Mouse (Mus musculus): ENCODE results near the gene Rpa1. TPM values are rescaled to one million over a fixed set of nuclear protein-coding genes. Genes with fewer than 3 reads are reported as not detected.

Gene Rpa1
- polyA plus RNA-seq, 1 experiment from 2014 or later, result 74.2 TPM

DNA sequence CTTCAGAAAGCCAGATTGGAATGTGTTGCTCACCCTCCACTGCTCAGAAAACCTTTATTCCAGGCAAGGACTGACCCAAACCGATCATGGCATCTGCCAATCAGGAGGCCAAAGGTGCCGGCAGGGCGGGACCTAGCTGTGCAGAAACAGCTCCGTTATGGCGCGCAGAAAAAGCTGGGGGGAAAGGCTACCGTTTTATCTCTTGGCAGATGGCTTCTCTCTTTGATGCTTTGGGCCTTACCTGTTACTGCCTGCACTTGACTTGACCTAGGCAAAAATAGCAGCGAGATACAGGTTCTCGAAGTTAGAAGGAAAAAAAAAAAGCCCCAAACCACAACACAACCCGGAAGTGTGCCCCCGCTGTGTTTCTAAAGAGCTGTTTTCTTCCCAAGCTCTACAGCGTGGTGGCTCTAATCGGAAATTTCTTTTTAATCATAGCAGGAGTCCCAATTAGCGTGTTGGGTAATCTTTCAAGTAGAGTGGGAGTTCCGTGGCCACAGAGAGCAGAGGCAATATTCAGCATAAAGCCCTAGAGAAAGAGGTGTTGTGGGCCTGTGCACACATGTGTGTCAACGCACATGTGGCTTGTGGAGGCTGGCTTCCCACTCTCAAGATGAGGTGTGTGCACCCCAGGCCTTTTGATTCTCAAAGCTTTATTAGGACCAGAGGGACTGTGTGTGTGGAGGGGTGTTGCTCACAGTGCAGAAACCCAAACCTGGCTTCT, 68.6 kb downstream of the Rpa1 start:
- no peak overlapping the region for H3K9ac ChIP-seq (ENCODE audit: low read length)
- H3K36me3 ChIP-seq (ENCODE audit: control insufficient read depth, insufficient read depth, low read length), result no peaks in the 10 kb centered on the region
- H3K27ac ChIP-seq (ENCODE audit: low read depth, low read length), result no peak overlapping the region
- H3K27me3 ChIP-seq (replicated peaks; ENCODE audit: control insufficient read depth, insufficient read depth, low read length), result peaks cover 24% of the 10 kb centered on the region
- peak overlapping the region; percentile 35 for H3K4me2 ChIP-seq (ENCODE audit: low read length)
- 1% methylated on average over 16 of the region's 16 CpGs for WGBS
- H3K4me3 ChIP-seq (ENCODE audit: low read depth, low read length), result no peak overlapping the region
- H3K9me3 ChIP-seq (replicated peaks; ENCODE audit: control insufficient read depth, low read length), result no peaks in the 10 kb centered on the region
- DNase-seq (ENCODE audit: low spot score) (no peak), ATAC-seq (no peak)
- peaks cover 42% of the 10 kb centered on the region for H3K4me1 ChIP-seq (ENCODE audit: control insufficient read depth, insufficient read depth, low read length)

- WGBS, result 9% methylated on average over 4 of the region's 4 CpGs
- peak overlapping the region; percentile 35 for H3K4me2 ChIP-seq (ENCODE audit: low read length)
- peaks cover 45% of the 10 kb centered on the region for H3K4me1 ChIP-seq (ENCODE audit: control insufficient read depth, insufficient read depth, low read length)
- H3K36me3 ChIP-seq (ENCODE audit: control insufficient read depth, insufficient read depth, low read length), result no peaks in the 10 kb centered on the region
- no peak overlapping the region for H3K9ac ChIP-seq (ENCODE audit: low read length)
- no peak for DNase-seq (ENCODE audit: low spot score)
- H3K27me3 ChIP-seq (replicated peaks; ENCODE audit: control insufficient read depth, insufficient read depth, low read length), result peaks cover 24% of the 10 kb centered on the region
- no peak overlapping the region for H3K27ac ChIP-seq (ENCODE audit: low read depth, low read length)
- no peaks in the 10 kb centered on the region for H3K9me3 ChIP-seq (replicated peaks; ENCODE audit: control insufficient read depth, low read length)
- H3K4me3 ChIP-seq (ENCODE audit: low read depth, low read length), result no peak overlapping the region
- no peak for ATAC-seq
These were observed 69.1 kb downstream of the Rpa1 start for GRCm38 (mm10) chr11:75279013-75279341.

- Histone ChIP-seq H3K27me3 (replicated peaks; ENCODE audit: control insufficient read depth, insufficient read depth, low read length) (peaks cover 19% of the 10 kb centered on the region), H3K27ac (ENCODE audit: low read depth, low read length) (no peak overlapping the region), H3K9me3 (replicated peaks; ENCODE audit: control insufficient read depth, low read length) (no peaks in the 10 kb centered on the region), H3K4me2 (ENCODE audit: low read length) (no peak overlapping the region), H3K4me3 (ENCODE audit: low read depth, low read length) (no peak overlapping the region), H3K4me1 (ENCODE audit: control insufficient read depth, insufficient read depth, low read length) (peaks cover 51% of the 10 kb centered on the region), H3K9ac (ENCODE audit: low read length) (no peak overlapping the region), H3K36me3 (ENCODE audit: control insufficient read depth, insufficient read depth, low read length) (no peaks in the 10 kb centered on the region)
- ATAC-seq (no peak), DNase-seq (ENCODE audit: low spot score) (no peak)
- WGBS, result 39% methylated on average over 7 of the region's 7 CpGs
These were observed 70.0 kb downstream of the Rpa1 start for GRCm38 (mm10) chr11:75278115-75278514.

GRCm38 (mm10) chr11:75275035-75275434, 73.1 kb downstream of the Rpa1 start:
- peaks cover 35% of the 10 kb centered on the region for H3K4me1 ChIP-seq (ENCODE audit: control insufficient read depth, insufficient read depth, low read length)
- no peak for ATAC-seq

DNA sequence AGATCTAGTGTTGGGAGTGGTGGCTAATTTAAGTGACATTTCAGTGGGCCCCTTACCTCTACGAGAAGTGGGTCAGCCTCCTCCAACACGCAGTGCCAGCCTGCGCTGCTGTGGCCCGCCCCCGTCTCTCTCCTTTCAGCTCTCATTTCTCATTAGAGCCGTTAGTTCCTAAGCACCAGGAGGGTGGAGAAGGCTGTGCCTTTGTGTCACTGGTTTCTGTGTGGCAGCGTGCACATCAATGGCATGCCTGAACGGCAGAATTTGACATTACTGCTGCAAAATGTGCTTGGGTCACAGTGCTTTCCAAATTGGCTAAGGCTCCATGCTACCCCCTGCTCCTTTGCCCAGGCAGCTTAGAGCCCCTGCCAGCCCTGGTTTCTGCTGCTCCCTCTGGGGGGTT, 74.7 kb downstream of the Rpa1 start:
- no peak overlapping the region for H3K4me3 ChIP-seq (ENCODE audit: low read depth, low read length)
- under 1% methylated on average over 8 of the region's 8 CpGs for WGBS

More at GRCm38 (mm10) chr11:75275035-75275434, 73.1 kb downstream of the Rpa1 start:
- Histone ChIP-seq H3K9ac (ENCODE audit: low read length) (no peak overlapping the region), H3K4me2 (ENCODE audit: low read length) (no peak overlapping the region), H3K36me3 (ENCODE audit: control insufficient read depth, insufficient read depth, low read length) (no peaks in the 10 kb centered on the region), H3K27ac (ENCODE audit: low read depth, low read length) (peak overlapping the region; percentile 9; the same call in 1 of the 2 replicates), H3K9me3 (replicated peaks; ENCODE audit: control insufficient read depth, low read length) (no peaks in the 10 kb centered on the region), H3K27me3 (replicated peaks; ENCODE audit: control insufficient read depth, insufficient read depth, low read length) (0 out of 2 replicates have a peak, but pooled peaks cover 3% of the 10 kb centered on the region), H3K4me3 (ENCODE audit: low read depth, low read length) (no peak overlapping the region)
- DNase-seq (ENCODE audit: low spot score), result no peak
- 32% methylated on average over 6 of the region's 6 CpGs for WGBS

GRCm38 (mm10) chr11:75270985-75271434, 77.1 kb downstream of the Rpa1 start:
- H3K4me1 ChIP-seq (ENCODE audit: control insufficient read depth, insufficient read depth, low read length), result peaks cover 21% of the 10 kb centered on the region
- no peaks in the 10 kb centered on the region for H3K36me3 ChIP-seq (ENCODE audit: control insufficient read depth, insufficient read depth, low read length)
- no peak overlapping the region for H3K27ac ChIP-seq (ENCODE audit: low read depth, low read length)
- ATAC-seq (peak; percentile 49; the same call in 1 of the 2 replicates), DNase-seq (ENCODE audit: low spot score) (peak; percentile 79)
- no peak overlapping the region for H3K4me3 ChIP-seq (ENCODE audit: low read depth, low read length)
- H3K9me3 ChIP-seq (replicated peaks; ENCODE audit: control insufficient read depth, low read length), result no peaks in the 10 kb centered on the region
- H3K27me3 ChIP-seq (replicated peaks; ENCODE audit: control insufficient read depth, insufficient read depth, low read length), result 0 out of 2 replicates have a peak, but pooled peaks cover 3% of the 10 kb centered on the region
- no peak overlapping the region for H3K9ac ChIP-seq (ENCODE audit: low read length)
- H3K4me2 ChIP-seq (ENCODE audit: low read length), result no peak overlapping the region
- 52% methylated on average over 7 of the region's 7 CpGs for whole genome bisulfite sequencing

More for the DNA sequence above, 74.7 kb downstream of the Rpa1 start:
- ATAC-seq (peak; percentile 65), DNase-seq (ENCODE audit: low spot score) (peak; percentile 71)
- no peaks in the 10 kb centered on the region for H3K9me3 ChIP-seq (replicated peaks; ENCODE audit: control insufficient read depth, low read length)
- H3K27me3 ChIP-seq (replicated peaks; ENCODE audit: control insufficient read depth, insufficient read depth, low read length), result 0 out of 2 replicates have a peak, but pooled peaks cover 3% of the 10 kb centered on the region
- H3K27ac ChIP-seq (ENCODE audit: low read depth, low read length), result peak overlapping the region; percentile 66; the same call in 1 of the 2 replicates
- peak overlapping the region; percentile 20 for H3K4me2 ChIP-seq (ENCODE audit: low read length)
- H3K9ac ChIP-seq (ENCODE audit: low read length), result peak overlapping the region; percentile 26
- no peaks in the 10 kb centered on the region for H3K36me3 ChIP-seq (ENCODE audit: control insufficient read depth, insufficient read depth, low read length)
- H3K4me1 ChIP-seq (ENCODE audit: control insufficient read depth, insufficient read depth, low read length), result peaks cover 22% of the 10 kb centered on the region

- Histone ChIP-seq H3K36me3 (ENCODE audit: control insufficient read depth, insufficient read depth, low read length) (no peaks in the 10 kb centered on the region), H3K9me3 (replicated peaks; ENCODE audit: control insufficient read depth, low read length) (no peaks in the 10 kb centered on the region), H3K27ac (ENCODE audit: low read depth, low read length) (no peak overlapping the region), H3K4me2 (ENCODE audit: low read length) (no peak overlapping the region), H3K27me3 (replicated peaks; ENCODE audit: control insufficient read depth, insufficient read depth, low read length) (0 out of 2 replicates have a peak, but pooled peaks cover 3% of the 10 kb centered on the region), H3K9ac (ENCODE audit: low read length) (no peak overlapping the region), H3K4me3 (ENCODE audit: low read depth, low read length) (no peak overlapping the region), H3K4me1 (ENCODE audit: control insufficient read depth, insufficient read depth, low read length) (peaks cover 21% of the 10 kb centered on the region)
- 63% methylated on average over 8 of the region's 8 CpGs for WGBS
- ATAC-seq (no peak), DNase-seq (ENCODE audit: low spot score) (no peak)
These were observed 77.7 kb downstream of the Rpa1 start for GRCm38 (mm10) chr11:75270276-75270984.

DNA sequence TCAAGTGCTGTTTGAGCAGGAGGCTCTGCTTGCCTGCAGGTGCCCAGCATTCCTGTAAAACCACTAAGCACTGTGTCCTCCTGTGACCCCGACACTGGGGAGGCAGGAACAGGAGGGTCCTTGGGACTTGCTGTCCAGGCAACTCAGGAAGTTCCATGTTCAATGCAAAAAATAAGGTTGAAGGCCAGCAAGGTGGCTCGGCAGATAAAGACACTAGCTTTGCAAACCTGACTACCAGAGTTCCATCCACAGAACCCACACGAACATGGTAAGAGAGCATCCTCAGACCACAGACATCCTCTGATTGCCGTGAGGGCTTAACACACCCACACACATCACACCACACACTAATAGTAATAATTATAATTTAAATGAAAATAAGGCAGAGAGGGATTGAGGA, 78.9 kb downstream of the Rpa1 start:
- ATAC-seq (no peak), DNase-seq (ENCODE audit: low spot score) (no peak)
- H3K4me1 ChIP-seq (ENCODE audit: control insufficient read depth, insufficient read depth, low read length), result peaks cover 14% of the 10 kb centered on the region
- H3K9me3 ChIP-seq (replicated peaks; ENCODE audit: control insufficient read depth, low read length), result no peaks in the 10 kb centered on the region
- no peak overlapping the region for H3K27ac ChIP-seq (ENCODE audit: low read depth, low read length)
- WGBS, result 83% methylated on average over 4 of the region's 4 CpGs
- no peaks in the 10 kb centered on the region for H3K36me3 ChIP-seq (ENCODE audit: control insufficient read depth, insufficient read depth, low read length)
- H3K4me2 ChIP-seq (ENCODE audit: low read length), result no peak overlapping the region
- H3K4me3 ChIP-seq (ENCODE audit: low read depth, low read length), result no peak overlapping the region
- 0 out of 2 replicates have a peak, but pooled peaks cover 3% of the 10 kb centered on the region for H3K27me3 ChIP-seq (replicated peaks; ENCODE audit: control insufficient read depth, insufficient read depth, low read length)
- no peak overlapping the region for H3K9ac ChIP-seq (ENCODE audit: low read length)

- DNase-seq (ENCODE audit: low spot score) (no peak), ATAC-seq (no peak)
- no peak overlapping the region for H3K9ac ChIP-seq (ENCODE audit: low read length)
- H3K27ac ChIP-seq (ENCODE audit: low read depth, low read length), result no peak overlapping the region
- H3K4me3 ChIP-seq (ENCODE audit: low read depth, low read length), result no peak overlapping the region
- WGBS, result 75% methylated on average over 5 of the region's 5 CpGs
- H3K4me1 ChIP-seq (ENCODE audit: control insufficient read depth, insufficient read depth, low read length), result peaks cover 17% of the 10 kb centered on the region
- no peaks in the 10 kb centered on the region for H3K36me3 ChIP-seq (ENCODE audit: control insufficient read depth, insufficient read depth, low read length)
- H3K9me3 ChIP-seq (replicated peaks; ENCODE audit: control insufficient read depth, low read length), result no peaks in the 10 kb centered on the region
- no peak overlapping the region for H3K4me2 ChIP-seq (ENCODE audit: low read length)
- 0 out of 2 replicates have a peak, but pooled peaks cover 3% of the 10 kb centered on the region for H3K27me3 ChIP-seq (replicated peaks; ENCODE audit: control insufficient read depth, insufficient read depth, low read length)
These were observed 79.6 kb downstream of the Rpa1 start for GRCm38 (mm10) chr11:75268492-75268891.
